Mouse (Mus musculus) cerebellum, postnatal 14 days (tissue): ENCODE results near the gene Ccni.

ENCODE experiments used
- DNase-seq, 2 experiments: peaks; one replicate each; pipeline ENCODE4 v3.0.0; 2021; ENCODE audit warnings: mixed read lengths in 2 of 2

The Ccni gene

DNA sequence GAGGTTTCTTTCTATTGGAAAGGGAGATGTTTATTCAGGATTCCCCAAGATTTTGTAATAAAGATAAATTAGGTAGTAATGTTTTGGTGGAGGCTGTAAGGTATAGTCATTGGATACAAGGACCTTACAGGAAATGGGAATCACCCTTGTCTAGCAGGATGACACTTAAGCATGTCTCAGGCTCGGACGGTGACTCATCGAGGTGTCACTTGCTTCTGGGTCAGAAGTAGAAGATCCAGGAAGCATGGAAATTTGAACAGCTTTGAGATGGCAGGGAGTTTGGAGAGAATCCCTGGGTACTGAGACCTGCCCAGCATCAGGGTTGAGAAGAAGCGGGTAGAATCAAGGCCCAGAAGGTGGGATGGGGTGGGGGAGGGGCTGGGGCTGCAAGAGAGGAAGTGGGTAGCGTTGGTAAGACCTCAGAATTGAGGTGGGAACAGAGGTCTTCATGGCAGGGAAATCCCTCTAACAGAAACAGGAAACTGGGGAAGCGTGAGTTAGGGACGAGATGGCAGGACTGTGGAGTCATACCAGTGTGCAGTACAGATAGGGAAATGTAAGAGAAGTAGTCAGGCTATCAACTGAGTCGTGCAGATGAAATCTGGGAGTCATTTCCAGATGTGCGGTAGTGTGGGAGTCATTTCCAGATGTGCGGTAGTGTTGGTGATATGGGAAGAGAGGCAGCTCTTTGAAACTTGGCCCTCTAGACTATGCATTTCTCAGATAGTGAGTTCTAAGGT is 70.8 kb downstream of the Ccni start:
- no peak for DNase-seq

DNA sequence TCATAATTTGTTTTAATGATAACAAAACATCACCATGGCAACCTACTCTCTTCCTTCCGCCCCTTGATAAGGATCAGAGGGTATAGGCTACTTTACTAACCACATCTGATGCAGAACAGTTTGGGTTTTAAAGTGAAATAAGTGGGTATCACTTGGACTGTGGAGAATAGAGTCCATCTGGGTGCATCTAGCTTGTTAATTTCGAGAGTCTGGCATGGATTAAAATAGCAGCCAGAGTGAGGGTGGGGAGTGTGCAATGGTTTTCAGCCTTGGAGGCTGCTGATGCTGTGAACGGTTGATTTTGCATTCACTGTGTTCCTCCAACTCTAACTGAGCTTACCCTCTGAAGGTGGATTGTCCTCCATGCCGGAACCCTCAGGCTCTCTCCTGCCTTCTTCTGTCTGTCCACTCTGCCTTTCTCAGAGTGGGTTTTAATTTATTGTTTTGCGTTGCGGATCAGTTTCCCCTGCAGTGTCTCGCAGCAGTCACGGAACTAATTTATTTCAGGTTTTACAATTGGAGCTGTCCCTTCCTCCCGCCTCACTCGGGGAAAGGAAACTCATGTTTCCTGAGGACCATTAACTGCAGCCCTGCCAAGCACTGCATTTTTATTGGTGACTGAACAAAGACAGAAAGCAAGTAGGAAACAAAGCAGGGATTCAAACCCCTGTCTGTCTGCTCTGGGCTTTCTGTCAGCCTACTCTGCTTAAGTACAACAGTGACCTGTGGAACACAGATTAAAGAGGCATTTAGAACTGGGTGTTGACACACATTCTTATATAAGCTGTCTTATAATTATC is 72.7 kb downstream of the Ccni start:
- no peak for DNase-seq
